Mouse (Mus musculus) embryonic fibroblast, embryonic 13.5 days (primary cell): ENCODE data around the gene Auts2. TPM values are rescaled to one million over a fixed set of nuclear protein-coding genes. Genes with fewer than 3 reads are reported as not detected.

Experiments
- H3K27ac ChIP-seq: 2 replicates; pipeline ENCODE4 v1.5.1; 2012; ENCODE audit warnings: low read length, control low read depth, inconsistent platforms; ENCODE audit not compliant: insufficient read depth
- H3K4me1 ChIP-seq: 2 replicates; pipeline ENCODE4 v1.6.1; 2011; ENCODE audit warnings: low read length; ENCODE audit not compliant: control insufficient read depth, insufficient read depth
- H3K4me3 ChIP-seq: 2 replicates; pipeline ENCODE4 v1.5.1; 2011; ENCODE audit warnings: mild to moderate bottlenecking, control low read depth, low read length; ENCODE audit not compliant: insufficient read depth
- CTCF ChIP-seq: IDR thresholded peaks from 2 replicates; pipeline ENCODE4 v1.5.1; 2011; ENCODE audit warnings: mild to moderate bottlenecking, control low read depth, low read length, moderate library complexity, borderline replicate concordance; ENCODE audit not compliant: insufficient read depth
- POLR2A ChIP-seq: IDR thresholded peaks from 2 replicates; pipeline ENCODE4 v1.6.1; 2011; ENCODE audit warnings: low read depth, mild to moderate bottlenecking, control low read depth, low read length, moderate library complexity
- polyA plus RNA-seq: library from polyadenylated mRNA; stranded (reverse); fragments of >200 nt; gene quantifications from 2 replicates; pipeline ENCODE4 v1.2.4, GENCODE M21; 2011; ENCODE audit warnings: low read depth; ENCODE audit not compliant: missing spikeins, insufficient read length

Gene Auts2
- polyA plus RNA-seq, 1 experiment = 26.0 TPM

GRCm38 (mm10) chr5:132184395-132185095 is 358.6 kb downstream of the Auts2 start:
- Histone ChIP-seq H3K4me3 (no peak overlapping the region), H3K27ac (no peak overlapping the region), H3K4me1 (no peaks in the 10 kb centered on the region)
- TF ChIP-seq POLR2A (no peak), CTCF (no peak)

- H3K27ac ChIP-seq = no peak overlapping the region
- H3K4me3 ChIP-seq = no peak overlapping the region
- no peaks in the 10 kb centered on the region for H3K4me1 ChIP-seq
- no peak for TF ChIP-seq POLR2A
- no peak for TF ChIP-seq CTCF
Observed at GRCm38 (mm10) chr5:132182077-132182476, 361.1 kb downstream of the Auts2 start.

GRCm38 (mm10) chr5:132170010-132170409 is 373.1 kb downstream of the Auts2 start:
- Histone ChIP-seq H3K4me3 (no peak overlapping the region), H3K27ac (no peak overlapping the region), H3K4me1 (no peaks in the 10 kb centered on the region)
- TF ChIP-seq CTCF (no peak), POLR2A (no peak)

GRCm38 (mm10) chr5:132168805-132169204 is 374.3 kb downstream of the Auts2 start:
- TF ChIP-seq POLR2A (no peak), CTCF (no peak)
- Histone ChIP-seq H3K4me1 (no peaks in the 10 kb centered on the region), H3K4me3 (no peak overlapping the region), H3K27ac (no peak overlapping the region)

- TF ChIP-seq POLR2A (no peak), CTCF (no peak)
- H3K4me1 ChIP-seq = no peaks in the 10 kb centered on the region
- H3K27ac ChIP-seq = no peak overlapping the region
- H3K4me3 ChIP-seq = no peak overlapping the region
Observed at GRCm38 (mm10) chr5:132168224-132168623, 374.9 kb downstream of the Auts2 start.

GRCm38 (mm10) chr5:132166559-132166958 is 376.6 kb downstream of the Auts2 start:
- Histone ChIP-seq H3K4me1 (no peaks in the 10 kb centered on the region), H3K4me3 (no peak overlapping the region), H3K27ac (no peak overlapping the region)
- TF ChIP-seq POLR2A = no peak

GRCm38 (mm10) chr5:132163960-132164359 is 379.2 kb downstream of the Auts2 start:
- TF ChIP-seq CTCF (no peak), POLR2A (no peak)
- H3K27ac ChIP-seq = no peak overlapping the region
- H3K4me3 ChIP-seq = no peak overlapping the region
- H3K4me1 ChIP-seq = 0 out of 2 replicates have a peak, but pooled peaks cover 4% of the 10 kb centered on the region

GRCm38 (mm10) chr5:132162206-132162533 is 381.0 kb downstream of the Auts2 start:
- TF ChIP-seq POLR2A = no peak
- no peak for TF ChIP-seq CTCF
- Histone ChIP-seq H3K4me1 (0 out of 2 replicates have a peak, but pooled peaks cover 4% of the 10 kb centered on the region), H3K27ac (no peak overlapping the region), H3K4me3 (no peak overlapping the region)

- Histone ChIP-seq H3K27ac (no peak overlapping the region), H3K4me3 (no peak overlapping the region), H3K4me1 (0 out of 2 replicates have a peak, but pooled peaks cover 4% of the 10 kb centered on the region)
- TF ChIP-seq CTCF (no peak), POLR2A (no peak)
Observed at GRCm38 (mm10) chr5:132161338-132162205, 381.6 kb downstream of the Auts2 start.

- TF ChIP-seq POLR2A = no peak
- TF ChIP-seq CTCF = no peak
Observed at GRCm38 (mm10) chr5:132144181-132144580, 399.0 kb downstream of the Auts2 start.

More at GRCm38 (mm10) chr5:132144181-132144580, 399.0 kb downstream of the Auts2 start:
- Histone ChIP-seq H3K4me3 (no peak overlapping the region), H3K27ac (no peak overlapping the region), H3K4me1 (no peaks in the 10 kb centered on the region)
